Mouse (Mus musculus) neural tube, embryonic 15.5 days (tissue): ENCODE results near the gene Spata31d1d. TPM values are rescaled to one million over a fixed set of nuclear protein-coding genes. Genes with fewer than 3 reads are reported as not detected.

ENCODE experiments used
- ATAC-seq: fragments of 200-750 bp; cut with Nextera tagmentation; 2 replicates; pipeline ENCODE4 v1.8.0; 2017; ENCODE audit warnings: mild to moderate bottlenecking, moderate TSS enrichment, moderate library complexity; ENCODE audit not compliant: low FRiP score
- H3K27ac ChIP-seq: fragments of 300-500 bp; sonication (generic); replicated peaks from 2 replicates; pipeline ENCODE4 v1.5.1; 2015; ENCODE audit warnings: mild to moderate bottlenecking, inconsistent platforms
- H3K27me3 ChIP-seq: fragments of 300-500 bp; sonication (generic); replicated peaks from 2 replicates; pipeline ENCODE4 v1.6.1; 2015; ENCODE audit warnings: inconsistent platforms
- H3K36me3 ChIP-seq: fragments of 300-500 bp; sonication (generic); 2 replicates; pipeline ENCODE4 v1.6.1; 2015; ENCODE audit warnings: inconsistent platforms
- H3K4me1 ChIP-seq: fragments of 300-500 bp; sonication (generic); 2 replicates; pipeline ENCODE4 v1.6.1; 2015; ENCODE audit warnings: inconsistent platforms
- H3K4me2 ChIP-seq: fragments of 300-500 bp; sonication (generic); 2 replicates; pipeline ENCODE4 v1.6.1; 2015; ENCODE audit warnings: inconsistent platforms, mild to moderate bottlenecking, moderate library complexity
- H3K4me3 ChIP-seq: fragments of 300-500 bp; sonication (generic); replicated peaks from 2 replicates; pipeline ENCODE4 v1.5.1; 2015; ENCODE audit warnings: mild to moderate bottlenecking, inconsistent platforms
- H3K9ac ChIP-seq: fragments of 300-500 bp; sonication (generic); replicated peaks from 2 replicates; pipeline ENCODE4 v1.6.1; 2015; ENCODE audit warnings: mild to moderate bottlenecking, inconsistent platforms
- H3K9me3 ChIP-seq: fragments of 300-500 bp; sonication (generic); replicated peaks from 2 replicates; pipeline ENCODE4 v1.6.1; 2016; ENCODE audit warnings: inconsistent platforms
- WGBS: fragments of 180-500 bp; shearing (Covaris S2); methylation state at CpG from one replicate; pipeline ENCODE4 v1.1.7; 2015; ENCODE audit warnings: mixed read lengths; 5-methylcytosine and 5-hydroxymethylcytosine counted together
- polyA plus RNA-seq: library from polyadenylated mRNA; unstranded; fragments of >200 nt; fragmentation: Nextera tagmentation; extraction: Ambion mirVana; gene quantifications from 2 replicates; pipeline ENCODE4 v1.2.1, GENCODE M21; 2015

The Spata31d1d gene
- polyA plus RNA-seq, 1 experiment from 2014 or later, result not detected

GRCm38 (mm10) chr13:59676316-59677229 lies 55.0 kb downstream of the Spata31d1d start:
- peaks cover 22% of the 10 kb centered on the region for H3K4me1 ChIP-seq
- no peak overlapping the region for H3K27ac ChIP-seq
- H3K4me2 ChIP-seq, result no peak overlapping the region
- 72% methylated on average over 11 of the region's 12 CpGs for WGBS
- H3K27me3 ChIP-seq, result no peaks in the 10 kb centered on the region
- no peak overlapping the region for H3K4me3 ChIP-seq
- no peak for ATAC-seq
- H3K9me3 ChIP-seq, result no peaks in the 10 kb centered on the region
- H3K9ac ChIP-seq, result no peak overlapping the region
- H3K36me3 ChIP-seq, result no peaks in the 10 kb centered on the region

Other genes starting within 250 kb of the Spata31d1d start
- gene Agtpbp1, start 146.5 kb downstream of the Spata31d1d start, polyA plus RNA-seq, result 67.4 and 72.5 TPM in 2 replicates
- gene Naa35, start 146.5 kb downstream of the Spata31d1d start, polyA plus RNA-seq, result 123 and 131 TPM in 2 replicates
- gene Golm1, start 55.9 kb downstream of the Spata31d1d start, polyA plus RNA-seq, result 19.1 and 23.8 TPM in 2 replicates
- gene 4921517D22Rik, start 37.6 kb downstream of the Spata31d1d start, polyA plus RNA-seq, result not detected in 2 replicates
- gene Spata31d1a, start 21.4 kb downstream of the Spata31d1d start, polyA plus RNA-seq, result 0.03 and 0.13 TPM in 2 replicates
- gene Spata31d1b, start 19.5 kb downstream of the Spata31d1d start, polyA plus RNA-seq, result not detected in 2 replicates
- 0.14 and 0.22 TPM in 2 replicates for gene 1700014D04Rik, start 15.0 kb upstream of the Spata31d1d start, polyA plus RNA-seq
- gene Isca1, start 38.1 kb upstream of the Spata31d1d start, polyA plus RNA-seq, result 158 and 171 TPM in 2 replicates
- not detected in 2 replicates for gene Gm49354, start 50.5 kb upstream of the Spata31d1d start, polyA plus RNA-seq
- gene Tut7, start 91.4 kb upstream of the Spata31d1d start, polyA plus RNA-seq, result 41.7 and 46.3 TPM in 2 replicates